Mouse (Mus musculus) skeletal muscle tissue, adult 2 months (tissue): ENCODE results near the gene Lyzl4.
A peak's percentile ranks its signal among the peaks of the same experiment; 100 is the strongest.

Experiments used
- DNase-seq: peaks from one replicate; pipeline ENCODE4 v3.0.0-alpha.2; 2012; ENCODE audit warnings: low read depth, low spot score

The Lyzl4 gene

DNA sequence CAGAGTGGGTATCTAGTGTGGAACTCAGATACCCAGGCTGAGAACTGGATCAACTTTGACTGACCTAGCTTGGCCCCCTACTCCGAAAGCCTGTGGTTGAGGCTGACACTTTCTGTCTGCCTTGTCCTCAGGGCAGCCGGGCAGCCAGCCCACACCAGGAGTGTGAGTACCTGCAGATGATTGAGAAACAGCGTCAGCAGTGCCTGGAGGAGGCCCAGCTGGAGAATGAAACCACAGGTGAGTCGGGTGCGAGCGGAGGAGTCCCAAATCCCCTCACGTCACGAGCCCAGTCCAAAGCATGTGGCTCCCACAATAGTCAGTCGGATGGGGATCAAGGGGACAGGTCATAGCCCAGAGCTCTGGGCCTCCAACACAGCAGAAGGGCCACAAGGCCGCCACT is 11.8 kb upstream of the Lyzl4 start:
- DNase-seq: no peak

DNA sequence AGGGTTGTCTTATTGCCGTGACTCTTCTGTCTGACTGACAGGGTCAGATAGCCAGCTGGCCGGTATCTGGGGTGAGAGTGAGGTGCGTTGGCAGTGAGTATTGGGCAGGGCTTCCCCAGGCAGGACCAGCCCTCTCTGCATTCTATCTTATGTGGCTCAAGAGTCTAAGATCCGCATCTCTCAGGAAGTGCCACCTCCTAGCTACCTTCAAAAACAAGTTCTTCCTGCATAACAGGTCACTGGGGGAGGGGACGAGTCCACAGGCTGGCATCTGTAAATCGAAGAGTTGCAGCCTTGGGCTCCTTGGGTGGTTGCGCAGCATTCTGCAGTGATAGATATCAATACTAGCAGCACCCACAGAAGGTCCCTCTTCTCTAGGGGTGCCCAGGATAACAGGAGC is 5.1 kb upstream of the Lyzl4 start:
- DNase-seq: no peak

DNA sequence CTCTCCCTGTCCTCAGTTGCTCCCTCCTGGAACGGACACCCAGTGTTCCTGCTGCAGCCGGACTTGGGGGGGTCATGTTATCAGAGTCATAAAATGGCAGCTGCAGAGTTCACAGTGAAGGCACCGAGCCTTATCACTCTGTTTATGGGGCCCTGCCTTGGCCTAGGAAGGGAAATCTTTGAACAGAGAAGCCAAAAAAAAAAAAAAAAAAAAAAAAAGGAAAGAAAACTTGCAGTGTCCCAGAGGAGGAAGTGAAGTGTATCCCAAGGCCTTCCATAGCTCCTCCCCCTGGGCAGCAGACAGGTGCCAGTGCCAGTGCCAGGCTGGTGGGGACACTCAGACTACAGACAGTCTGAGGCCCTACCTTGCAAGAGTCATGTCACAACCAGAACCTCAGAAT is 3.0 kb upstream of the Lyzl4 start:
- DNase-seq: no peak

DNA sequence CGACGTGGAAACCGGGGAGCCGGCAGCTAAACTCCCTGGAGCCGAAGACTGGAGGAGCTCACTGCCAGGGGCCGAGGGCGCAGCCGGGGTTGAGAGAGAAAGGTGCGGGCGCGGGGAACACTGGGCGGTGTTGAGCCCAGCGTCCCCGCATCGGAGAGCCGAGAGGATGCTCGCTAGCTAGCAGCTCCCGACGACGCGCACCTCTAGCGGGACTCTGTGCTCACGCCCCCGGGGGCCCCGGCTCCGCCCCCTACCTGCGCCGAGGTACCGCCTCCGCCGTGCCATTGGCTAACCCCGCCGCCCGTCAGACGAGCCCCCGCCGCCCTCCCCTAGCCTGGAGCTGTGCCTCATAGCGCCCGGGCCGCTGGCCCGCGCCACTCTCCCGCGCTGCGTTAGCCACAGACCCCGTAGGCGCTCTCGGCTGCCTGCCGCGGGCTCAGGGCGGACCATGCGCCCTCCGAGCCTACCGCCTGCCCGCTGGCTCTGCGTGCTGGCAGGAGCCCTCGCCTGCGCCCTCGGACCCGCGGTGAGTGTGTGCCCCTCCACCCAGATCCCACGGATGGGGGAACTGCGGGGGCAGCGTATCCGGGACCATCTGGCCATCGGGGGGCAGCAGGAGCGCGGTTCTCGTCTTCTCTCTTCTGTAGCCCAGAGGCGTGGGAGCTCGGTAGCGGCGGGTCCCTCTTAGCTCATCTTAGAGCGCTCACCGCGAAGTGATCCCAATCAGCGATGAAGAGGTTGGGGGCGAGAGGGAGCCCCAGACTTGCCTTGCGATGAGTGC is 695 bp upstream of the Lyzl4 start, which contains the start of gene Vipr1:
Vipr1 (plus strand) TSS at position 316 of the 781 bp plus-strand sequence.
- no peak for DNase-seq

DNA sequence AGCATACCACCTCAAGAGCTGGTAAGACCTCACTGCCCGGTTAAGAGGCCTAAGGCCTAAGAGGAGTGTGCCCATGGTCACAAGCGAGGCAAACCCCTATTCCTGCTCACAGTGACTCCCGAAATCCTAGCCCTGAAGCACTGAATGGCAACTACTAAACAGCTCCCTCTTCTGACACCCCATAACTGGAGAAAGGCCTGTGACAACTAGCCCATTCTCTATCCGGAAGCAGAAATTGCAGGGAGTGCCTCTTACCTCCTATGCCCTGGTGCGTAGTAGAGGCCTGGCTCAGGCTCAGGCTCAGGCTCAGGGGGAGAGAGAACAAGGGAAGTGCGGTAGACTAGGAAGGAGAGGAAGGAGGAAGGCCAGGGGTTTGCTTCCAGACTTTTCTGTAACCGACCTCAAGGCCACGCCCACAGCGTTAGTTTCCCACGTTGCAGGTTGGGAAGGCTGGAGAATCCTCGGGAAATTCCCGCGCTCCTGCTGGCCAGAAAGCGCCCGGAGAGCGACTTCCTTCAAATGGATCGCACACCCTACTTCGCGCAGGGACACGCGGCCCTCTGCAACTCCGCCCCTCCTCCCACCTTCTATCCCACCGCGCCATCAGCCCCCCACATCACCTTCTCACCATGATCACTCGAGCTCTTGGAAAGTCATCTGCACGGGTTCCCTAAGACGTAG is 521 bp downstream of the Lyzl4 start:
- no peak for DNase-seq

DNA sequence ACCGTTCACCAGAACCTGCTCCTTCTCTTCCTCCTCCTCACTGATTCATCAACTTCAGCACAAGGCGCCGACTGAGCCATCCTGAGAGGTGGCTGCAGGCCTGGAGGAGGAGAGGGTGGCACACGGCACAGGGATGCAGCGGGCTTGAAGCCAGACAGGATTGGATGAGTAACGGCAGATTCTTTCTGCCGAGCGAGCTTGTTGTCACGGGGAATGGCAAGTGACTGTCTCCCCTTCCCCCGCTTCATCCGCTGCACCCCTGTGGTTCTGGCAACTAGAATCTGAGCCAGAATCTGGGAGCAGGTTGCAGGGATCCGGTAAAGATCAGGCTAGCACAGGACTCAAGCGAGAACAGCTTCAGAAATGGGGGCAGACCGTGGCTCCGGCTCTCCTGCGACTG is 2.1 kb downstream of the Lyzl4 start:
- no peak for DNase-seq

DNA sequence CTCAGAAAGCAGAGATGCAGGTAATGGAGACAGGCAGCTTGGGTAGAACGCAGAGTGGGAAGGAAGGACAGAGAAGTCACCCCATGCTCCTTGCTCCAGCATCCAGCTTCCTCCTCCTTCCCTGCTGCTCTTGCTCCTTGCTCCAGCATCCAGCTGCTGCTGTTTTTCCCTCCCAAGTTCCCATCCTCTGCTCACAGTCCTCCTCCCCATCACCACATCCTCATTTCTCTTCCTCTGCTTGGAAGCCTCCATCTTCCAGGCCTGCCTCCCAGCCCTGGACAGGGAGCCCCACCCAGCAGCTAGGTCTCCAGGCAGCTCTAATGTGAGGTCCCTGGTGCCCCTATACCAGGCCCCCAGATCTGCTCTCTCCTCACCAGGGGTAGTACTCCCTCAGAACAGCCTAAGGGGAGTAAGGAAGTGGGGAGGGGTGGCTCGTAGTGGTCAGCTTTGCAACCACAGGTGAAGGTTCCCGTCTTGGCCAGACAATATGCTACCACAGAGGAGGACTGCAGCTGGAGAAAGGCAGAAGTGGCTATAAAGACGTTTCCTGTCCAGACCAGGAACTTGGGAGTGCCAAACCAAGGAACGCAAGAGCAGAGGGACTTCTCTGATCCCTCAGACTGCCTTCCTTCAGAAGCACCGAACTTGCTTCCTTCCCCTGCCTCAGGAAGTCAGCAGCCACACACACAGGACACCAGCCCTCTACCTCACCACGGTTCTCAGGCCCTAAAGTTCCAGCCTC is 5.9 kb downstream of the Lyzl4 start:
- DNase-seq: peak; percentile 21

DNA sequence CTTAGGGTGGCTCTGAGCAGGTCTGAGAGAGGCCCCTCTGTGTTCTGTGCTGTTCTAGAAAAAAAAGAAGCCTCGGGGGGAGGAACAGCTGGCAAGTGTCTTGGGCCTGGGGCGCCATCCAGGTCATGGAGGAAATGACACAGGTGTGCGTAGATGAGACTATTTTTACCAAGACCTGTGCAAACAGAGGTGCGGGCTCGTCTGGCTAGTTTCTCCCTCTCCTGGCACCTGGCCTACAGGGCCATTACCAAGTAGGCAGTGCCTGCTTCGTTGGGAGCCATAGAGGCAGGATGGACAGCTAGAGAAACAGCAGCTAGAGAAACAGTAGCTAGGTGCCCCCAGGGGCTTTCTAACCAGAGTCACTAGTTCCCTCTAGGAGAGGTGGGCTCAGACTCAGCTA is 8.6 kb downstream of the Lyzl4 start:
- no peak for DNase-seq

DNA sequence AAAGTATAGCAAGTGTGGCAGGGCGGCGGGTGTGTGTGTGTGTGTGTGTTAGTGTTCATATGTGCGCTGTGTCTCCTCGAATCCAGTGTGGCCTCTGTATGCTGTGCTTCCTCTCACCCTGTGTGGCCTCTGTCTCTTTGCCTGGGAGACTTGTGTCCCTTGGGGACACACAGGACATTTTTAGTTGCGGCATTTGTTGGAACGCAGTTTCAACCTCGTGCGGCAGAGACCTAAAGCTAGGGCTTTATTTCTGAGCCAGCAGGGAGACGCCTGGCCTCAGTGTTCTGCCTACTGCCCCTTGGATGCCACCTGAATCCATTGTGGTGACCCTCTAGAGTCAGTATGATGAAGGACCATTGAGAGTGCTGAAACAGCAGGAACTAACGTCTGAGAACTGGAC is 9.0 kb downstream of the Lyzl4 start:
- no peak for DNase-seq

DNA sequence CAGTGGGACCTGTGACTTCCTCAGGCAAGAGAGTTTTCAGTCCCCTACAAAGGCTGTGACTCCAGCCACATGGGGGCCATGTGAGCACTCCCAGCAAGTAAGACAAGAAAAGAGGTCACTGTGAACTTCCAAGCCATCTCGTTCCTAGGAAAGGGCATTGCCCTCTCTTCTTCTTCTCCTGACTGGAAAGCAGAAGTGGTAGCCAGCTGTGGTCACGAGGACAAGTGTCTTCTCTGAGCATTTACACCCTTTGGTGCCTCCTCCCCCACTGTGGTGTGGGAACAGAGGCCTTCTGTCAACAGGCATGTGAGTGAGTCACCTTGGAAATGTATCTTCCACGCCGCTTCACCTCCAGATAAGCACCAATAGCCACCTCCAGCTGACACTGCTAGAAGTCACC is 9.9 kb downstream of the Lyzl4 start:
- no peak for DNase-seq

DNA sequence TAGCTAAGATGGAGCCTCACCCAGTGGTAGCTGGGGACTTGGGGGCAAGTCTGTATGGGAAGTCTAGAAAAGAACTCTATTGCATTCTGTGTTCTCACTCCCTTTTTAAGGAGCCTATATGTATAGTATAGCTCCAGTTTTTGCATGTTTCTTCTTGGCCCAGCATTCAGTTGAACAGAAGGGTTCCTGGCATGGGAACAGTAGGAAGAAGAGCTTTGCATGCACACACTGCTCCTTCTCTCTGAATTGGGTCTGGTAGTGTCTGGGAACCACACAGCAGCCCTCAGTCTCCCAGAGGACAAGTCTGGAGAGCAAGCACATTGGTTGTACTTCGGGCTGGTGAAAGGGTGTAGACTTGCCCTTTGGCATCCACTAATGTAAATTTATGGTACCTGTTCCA is 11.3 kb downstream of the Lyzl4 start:
- DNase-seq: no peak

DNA sequence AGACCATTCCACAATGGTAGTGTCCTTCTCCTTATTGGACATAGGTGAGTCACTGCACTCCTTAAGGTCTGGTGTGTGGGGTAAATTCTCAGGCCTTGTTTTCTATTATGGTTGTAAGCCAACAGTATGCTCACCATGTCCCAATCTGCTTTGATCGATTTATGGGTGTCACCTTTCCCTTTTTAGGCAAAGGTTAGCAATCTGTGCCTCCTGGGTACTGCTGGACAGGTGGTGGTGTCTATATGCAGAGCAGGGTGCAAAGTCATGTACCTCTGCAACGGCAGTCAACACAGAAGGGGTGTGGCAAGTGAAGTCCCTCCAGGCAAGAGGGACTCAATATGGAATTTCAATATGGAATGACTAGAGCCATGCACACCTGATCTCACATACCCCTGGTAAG is 17.0 kb downstream of the Lyzl4 start:
- DNase-seq: no peak

DNA sequence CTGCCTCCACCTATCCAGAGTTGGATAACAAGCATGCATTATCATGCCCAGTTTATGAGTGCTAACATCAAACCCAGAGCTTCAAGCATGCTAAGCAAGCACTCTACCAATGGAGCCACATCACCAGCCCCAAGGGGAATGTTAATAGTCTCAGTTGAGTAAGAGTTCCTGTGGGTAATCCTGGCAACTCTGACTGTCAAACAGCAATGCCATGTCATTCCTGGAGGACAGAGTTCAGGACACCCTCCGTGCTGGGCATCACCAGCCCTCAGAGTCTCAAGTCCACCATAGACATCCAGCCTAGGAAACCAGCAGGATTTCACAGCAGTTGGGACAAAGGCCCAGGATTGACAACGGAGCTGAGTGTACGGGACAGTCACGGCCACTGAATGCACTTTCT is 18.7 kb downstream of the Lyzl4 start:
- DNase-seq: no peak

DNA sequence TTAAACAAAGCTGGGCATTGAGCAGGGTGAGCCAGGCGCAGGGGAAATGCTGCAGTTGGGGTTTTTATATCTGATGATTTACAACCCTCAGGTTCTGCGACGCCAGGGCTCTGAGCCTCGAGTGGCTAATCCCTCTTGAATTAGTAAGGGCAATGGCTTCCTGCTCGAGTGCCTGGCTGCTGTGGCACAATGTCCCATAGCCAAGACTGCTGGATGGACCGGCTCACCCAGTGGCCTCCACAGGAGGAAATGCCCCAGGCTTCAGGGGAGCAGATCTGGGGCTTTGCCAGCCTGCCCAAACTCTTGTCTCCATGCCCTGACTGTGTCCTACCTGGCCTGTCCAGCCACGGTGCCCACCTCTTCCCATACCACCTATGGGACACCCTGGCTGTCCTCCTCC is 22.5 kb downstream of the Lyzl4 start:
- no peak for DNase-seq

DNA sequence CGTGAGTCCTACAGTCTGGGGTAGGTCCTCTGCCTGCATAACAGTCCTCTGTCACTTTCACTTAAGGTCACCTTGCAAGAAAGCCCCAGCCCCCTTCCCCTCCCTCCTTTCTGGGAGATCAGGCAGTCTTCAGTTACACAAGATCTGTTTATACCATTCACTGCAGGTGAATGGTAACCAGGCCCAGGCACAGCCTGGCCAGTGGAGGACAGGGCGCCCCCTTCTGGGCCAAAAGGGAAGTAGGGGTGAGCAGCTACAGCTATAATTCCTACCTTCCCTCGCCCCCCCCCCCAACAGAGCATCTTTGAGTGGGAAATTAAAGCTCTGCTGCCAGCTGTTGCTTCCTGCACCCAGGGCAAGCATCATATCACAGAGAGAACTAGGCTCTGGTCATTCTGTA is 25.4 kb downstream of the Lyzl4 start:
- no peak for DNase-seq

DNA sequence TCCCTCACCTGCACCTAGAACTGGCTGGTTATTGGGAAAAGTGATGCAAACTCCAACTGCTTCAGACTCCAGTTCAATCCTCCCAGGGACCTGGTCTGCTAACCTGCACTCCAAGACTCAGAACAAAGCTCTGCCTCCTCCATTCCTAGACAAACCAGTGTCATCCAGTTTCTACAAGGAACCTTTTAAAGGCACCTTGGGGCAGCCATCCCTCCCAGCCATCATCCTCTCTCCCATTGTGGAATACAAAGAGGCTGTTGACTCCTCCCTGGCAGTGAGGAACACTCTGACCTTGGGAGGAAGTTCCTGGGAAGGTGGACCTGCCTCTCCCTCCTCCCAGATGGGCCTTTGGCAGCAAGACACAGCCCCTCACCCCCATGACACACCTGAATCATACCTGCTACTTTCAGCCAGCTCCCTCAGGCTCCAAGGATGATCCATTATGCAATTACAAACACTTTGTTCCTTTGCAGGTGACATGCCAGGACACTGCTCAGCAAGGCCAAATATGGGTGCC is 27.6 kb downstream of the Lyzl4 start:
- no peak for DNase-seq

DNA sequence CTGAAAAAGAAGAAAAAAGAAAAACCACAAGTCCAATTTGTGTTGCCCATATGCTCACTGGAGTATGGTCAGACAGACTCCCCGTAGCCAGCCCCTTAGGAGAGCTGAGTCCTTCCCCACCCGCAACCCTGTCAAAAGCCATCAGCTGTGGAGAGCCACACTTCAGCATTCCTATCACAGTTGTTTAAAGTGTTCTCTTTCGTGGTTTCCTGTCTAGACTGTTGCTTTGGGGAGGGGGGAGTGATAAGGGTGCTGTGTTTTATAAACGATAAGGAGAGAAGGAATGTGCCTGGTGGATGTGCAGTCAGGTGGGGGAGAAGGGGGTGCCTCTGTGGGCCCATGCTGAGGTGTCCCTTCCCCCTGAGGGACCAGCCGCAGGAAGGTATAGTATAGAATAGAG is 28.7 kb downstream of the Lyzl4 start:
- no peak for DNase-seq

DNA sequence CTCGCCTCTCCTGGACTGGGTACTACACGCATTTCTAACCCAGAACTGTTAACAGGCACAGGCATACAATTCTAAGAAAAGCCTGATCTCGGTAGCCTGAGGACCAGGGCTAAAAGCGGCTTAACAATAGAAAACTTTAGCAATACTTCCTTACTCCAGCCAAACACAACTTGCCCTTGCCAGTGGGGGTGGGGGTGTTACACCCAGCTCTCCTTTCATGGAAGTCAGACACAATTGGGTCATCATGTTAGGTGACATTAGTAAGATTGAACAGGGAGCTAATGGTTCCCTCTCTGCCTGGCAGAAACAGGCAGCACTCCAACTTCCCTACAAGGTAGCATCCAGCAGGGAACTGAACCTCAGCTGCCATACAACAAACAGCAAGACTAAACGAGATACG is 32.5 kb downstream of the Lyzl4 start:
- DNase-seq: no peak

DNA sequence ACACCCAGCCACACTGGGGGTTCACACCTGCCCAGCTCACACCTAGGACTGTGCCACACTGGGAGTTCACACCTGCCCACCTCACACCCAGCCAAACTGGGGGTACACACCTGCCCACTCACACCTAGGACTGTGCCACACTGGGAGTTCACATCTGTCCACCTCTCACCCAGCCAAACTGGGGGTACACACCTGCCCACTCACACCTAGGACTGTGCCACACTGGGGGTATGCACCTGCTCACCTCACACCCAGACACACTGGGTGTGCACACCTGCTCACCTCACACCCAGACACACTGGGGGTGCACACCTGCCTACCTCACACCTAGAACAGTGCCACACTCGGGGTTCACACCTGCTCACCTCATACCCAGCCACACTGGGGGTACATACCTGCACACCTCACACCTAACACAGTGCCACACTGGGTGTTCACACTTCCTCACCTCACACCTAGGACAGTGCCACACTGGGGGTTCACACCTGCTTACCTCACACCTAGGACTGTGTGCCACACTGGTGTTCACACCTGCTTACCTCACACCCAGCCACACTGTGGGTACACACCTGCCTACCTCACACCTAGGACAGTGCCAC is 35.3 kb downstream of the Lyzl4 start:
- no peak for DNase-seq

DNA sequence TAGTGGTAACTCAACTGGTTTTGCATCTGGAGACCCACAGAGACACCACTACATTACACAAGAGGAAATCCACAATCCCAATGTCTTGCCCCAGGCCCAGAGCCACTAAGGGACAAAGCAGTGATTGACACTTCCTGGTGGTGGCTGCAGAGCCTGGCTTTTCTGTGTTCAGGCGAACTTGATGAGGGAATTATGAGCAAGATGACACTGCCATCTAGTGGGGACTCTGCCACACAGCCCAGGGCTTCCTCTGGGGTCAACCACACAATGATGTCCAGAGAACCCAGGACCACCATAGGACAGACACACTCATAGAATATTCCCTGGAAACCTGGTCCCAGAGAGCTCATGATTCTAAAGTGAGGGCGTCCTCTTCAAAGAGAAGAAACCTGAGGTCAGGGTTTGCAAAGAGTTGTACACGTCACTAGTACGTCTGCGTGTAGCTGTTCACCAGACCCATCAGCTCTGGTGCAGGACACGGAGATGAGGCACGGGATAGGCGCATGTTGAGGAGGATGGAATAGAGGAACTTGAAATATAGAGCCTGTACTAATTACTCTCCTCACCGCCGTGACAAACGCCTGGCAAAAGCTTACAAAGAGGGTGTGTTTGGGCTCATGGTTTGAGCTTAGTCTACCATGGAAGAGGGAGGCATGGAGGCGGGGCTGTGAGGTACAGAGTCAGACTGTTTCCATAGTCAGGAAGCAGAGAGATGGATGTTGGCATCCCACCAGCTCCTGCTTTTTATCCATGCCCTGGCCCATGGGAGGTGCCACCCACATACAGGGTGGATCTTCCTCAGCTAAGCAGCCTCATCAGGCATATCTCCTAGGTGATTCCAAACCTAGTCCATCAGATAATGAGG is 36.2 kb downstream of the Lyzl4 start:
- peak; percentile 72 for DNase-seq

DNA sequence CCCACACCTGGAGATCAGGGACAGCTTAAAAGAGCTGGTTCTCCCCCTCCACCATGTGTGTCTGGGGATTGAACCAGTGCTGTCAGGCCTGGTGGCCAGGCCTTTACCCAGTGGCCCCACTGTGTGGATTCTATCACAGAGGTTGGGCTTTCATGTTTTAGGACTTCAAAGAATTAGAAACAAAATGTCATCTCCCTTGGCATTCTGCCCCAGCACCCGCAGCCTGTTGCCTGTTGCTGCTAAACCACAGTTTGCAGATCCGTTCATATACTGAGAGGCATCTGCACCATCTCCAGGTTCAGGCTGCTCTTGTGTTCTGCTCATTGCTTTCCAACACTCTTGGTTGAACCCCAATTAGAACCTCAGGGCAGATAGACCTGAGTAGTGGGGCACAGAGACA is 39.5 kb downstream of the Lyzl4 start:
- DNase-seq: no peak
